Mouse (Mus musculus) gastrocnemius, postnatal 14 days (tissue): ENCODE results near the gene Vps33a. TPM values are rescaled to one million over a fixed set of nuclear protein-coding genes. Genes with fewer than 3 reads are reported as not detected.
A peak's percentile ranks its signal among the peaks of the same experiment; 100 is the strongest.
"Not testable (repeated sequence)": the region's sequence is repeated elsewhere in the genome, so short reads cannot be mapped to it uniquely, and the experiment has no call there.

Source experiments
- DNase-seq: peaks from one replicate; pipeline ENCODE4 v3.0.0; 2021; ENCODE audit warnings: mixed read lengths
- intact Hi-C: fragments of 180-260 bp; cut with DNase I; formaldehyde crosslinking; loops from one replicate; pipeline ENCODE4 v1.15.1; 2025; ENCODE audit warnings: low total_unique reads
- total RNA-seq, 2 experiments: library from RNA; stranded (reverse); gene quantifications; 2 replicates each; pipeline ENCODE4 v1.2.3; 2021

Gene Vps33a
- total RNA-seq, 2 experiments from 2014 or later: 23.0 to 25.4 TPM

DNA sequence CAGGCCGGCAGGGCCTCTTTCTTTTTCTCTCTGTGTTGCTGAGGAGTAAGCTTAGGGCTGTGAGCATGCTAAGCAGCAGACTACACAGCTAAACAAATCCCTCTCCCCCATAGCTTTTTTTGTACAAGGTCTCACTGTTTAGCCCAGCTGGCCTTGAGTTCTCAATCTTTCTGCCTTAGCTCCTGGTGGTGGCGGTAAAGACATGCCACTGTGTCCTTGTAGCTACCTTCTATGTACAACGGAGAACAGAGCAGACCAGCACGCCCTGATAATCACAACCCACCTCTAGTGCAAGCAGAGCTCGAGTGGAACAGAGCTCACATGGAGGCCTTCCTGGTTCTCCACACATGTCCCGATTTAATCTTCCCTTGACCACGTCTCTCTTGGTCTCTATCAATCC is 44.2 kb downstream of the Vps33a start:
- no peak for DNase-seq

DNA sequence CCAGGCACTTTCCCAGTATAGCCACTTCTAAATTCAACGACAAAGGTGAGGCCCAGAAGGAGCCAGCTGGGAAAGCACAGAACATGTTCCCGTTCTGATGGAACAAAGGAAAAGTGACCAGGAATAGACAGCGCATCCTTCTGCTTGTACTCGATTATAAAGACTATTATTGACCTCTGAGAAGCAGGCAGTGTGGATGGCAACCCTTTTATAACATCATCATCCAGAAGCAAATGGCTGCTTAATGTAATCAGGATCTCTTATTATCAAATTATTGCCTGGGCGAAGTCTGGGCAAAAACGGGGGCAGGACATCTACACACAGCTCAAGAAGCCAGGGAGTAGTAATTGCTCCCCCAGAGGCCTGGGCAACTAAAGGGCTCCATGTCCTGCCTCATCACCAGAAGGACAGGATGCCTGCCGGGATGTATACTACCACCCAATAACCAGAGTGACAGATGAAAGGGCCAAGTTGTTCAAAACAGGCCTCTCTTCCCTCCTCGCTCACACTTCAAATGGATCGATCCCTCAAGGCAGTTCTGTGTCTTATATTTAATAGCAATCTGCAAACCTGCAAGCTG is 46.8 kb downstream of the Vps33a start:
- intact Hi-C loops: no loop called here
- DNase-seq: no peak

More for the DNA sequence above, 44.2 kb downstream of the Vps33a start:
- intact Hi-C loops: no loop called here

DNA sequence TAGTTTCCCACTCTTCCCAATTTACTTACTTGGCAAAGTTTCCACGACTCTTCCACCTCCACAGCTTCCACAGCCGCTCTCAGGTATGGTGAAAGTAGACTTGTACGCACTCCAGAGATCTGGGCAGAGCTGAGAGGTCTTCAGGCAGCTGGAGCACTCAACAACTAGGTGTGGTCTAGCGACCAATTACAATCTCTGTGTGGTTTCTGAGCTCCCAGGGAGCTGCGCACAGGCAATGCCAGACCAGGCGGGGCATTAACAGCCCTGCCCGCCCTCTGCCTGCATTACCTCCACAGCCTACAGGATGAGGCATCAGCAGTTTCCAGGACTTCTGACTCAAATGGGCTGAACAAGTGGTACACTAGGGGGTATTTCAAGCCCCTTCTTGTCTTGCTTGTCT is 47.6 kb downstream of the Vps33a start, which contains the start of gene Gm49027:
TSS of gene Gm49027 (minus strand) at position 208 of the 400 bp plus-strand sequence.
- no peak for DNase-seq
- intact Hi-C loops: no loop called here

DNA sequence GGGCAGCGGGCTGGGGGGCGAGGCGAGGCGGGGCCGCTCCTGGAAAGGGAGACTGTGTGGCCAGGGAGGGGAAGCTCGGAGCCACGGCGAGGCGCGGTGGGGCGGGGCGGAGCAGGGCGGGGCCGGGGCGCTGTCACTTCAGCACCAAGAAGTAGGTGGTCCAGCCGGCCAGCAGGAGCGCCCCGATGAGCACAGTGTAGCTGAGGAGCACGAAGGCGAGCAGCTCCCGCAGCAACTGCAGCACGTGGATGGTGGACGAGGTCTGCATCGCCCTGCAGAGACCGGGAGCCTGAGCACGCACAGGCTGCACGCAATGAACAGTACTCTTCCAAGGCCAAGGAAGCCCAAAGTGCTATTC is 48.5 kb downstream of the Vps33a start:
- intact Hi-C loops: no loop called here
- no peak for DNase-seq

DNA sequence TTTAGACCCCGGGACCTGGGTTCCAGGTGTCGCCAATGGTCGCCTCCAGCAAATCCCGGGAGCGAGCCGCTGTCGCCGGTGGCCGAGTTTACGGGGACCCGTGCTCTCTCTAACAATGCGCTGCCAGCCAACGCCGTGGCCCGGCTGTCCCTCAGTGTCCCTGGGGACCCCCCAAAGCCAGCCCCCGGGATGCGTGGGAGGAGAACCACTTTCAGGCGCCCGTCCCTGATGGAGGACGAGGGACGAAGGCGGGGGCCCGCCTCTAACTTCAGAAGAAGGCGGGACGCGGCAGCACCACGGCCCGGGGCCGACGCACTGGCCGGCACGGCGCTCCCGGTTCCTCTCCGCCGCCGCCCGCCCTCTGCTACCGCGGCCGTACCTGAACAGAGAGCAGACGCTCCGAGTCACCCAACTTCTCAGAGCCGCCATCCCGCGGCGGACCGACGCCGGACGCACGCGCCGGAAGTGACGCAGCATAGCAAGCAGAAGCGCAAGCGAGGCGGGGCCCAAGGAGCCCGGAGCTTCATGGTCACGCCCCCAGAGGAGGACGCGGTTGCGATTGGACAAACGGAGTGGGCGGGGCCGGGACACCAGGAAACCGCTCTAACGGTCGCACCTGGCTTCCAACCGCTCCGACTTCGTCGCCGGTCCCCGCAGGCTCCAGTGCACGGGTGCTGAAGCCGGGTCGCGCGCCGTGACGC is 49.0 kb downstream of the Vps33a start, which contains the start of gene Diablo:
TSS of gene Diablo (minus strand) at position 485 of the 701 bp plus-strand sequence.
- DNase-seq: peak; percentile 99
- intact Hi-C loops: no loop called here

DNA sequence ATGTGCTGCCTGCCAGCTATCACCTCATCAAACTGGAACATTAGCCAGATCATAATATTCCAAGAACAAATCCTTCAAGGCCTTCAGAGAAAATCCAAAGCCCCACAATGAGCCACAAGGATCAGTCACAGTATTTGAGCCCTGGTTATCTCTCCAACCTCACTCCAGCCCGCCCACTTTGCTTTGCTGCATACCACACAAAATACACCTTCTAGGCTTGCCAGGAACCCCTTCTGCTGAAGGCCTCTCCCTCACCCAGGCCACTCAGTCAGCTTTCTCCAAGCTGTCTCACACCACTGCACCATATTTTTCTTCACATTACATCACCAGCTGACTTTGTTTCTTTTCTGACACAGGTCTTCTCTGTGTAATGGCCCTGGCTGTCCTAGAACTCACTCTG is 50.7 kb downstream of the Vps33a start:
- intact Hi-C loops: no loop called here
- DNase-seq: no peak

DNA sequence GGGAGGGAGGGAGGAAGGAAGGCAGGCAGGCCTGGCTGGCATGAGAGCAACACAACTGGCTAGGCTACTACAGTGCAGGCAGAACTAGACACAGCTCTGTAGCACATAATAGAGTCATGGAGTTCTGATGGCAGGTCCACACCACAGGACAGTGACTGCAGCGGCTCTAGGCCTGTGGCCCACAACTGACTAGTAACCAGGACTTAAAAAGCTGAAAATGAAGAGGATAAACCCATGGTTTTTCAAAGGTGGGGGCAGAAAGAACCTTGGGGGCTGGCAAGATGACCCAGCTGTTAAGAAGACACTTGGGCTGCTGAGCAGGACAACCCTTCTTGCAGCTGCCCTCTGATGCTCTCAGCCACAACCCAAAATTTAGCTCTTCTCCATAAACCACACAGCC is 51.2 kb downstream of the Vps33a start:
- no peak for DNase-seq

DNA sequence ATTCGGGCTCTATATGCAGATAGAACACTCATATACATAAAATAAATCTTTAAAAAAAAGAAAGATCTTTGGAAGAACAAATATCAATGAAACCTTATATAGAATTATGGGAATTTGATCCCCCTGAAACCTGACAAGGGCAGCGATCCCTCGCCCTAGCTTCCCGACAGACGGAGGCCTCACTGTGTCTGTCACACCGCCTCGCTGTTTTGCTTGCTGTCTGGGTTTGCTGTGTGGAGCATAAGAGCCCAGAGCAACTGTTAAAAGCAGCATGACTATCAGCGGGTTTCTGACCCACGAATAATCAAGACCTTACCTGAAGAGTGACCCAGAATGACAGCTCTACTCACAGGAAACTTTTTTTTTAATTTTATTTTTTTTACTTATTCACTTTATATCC is 52.2 kb downstream of the Vps33a start:
- DNase-seq: no peak
- intact Hi-C loops: no loop called here

More for the DNA sequence above, 51.2 kb downstream of the Vps33a start:
- intact Hi-C loops: no loop called here

DNA sequence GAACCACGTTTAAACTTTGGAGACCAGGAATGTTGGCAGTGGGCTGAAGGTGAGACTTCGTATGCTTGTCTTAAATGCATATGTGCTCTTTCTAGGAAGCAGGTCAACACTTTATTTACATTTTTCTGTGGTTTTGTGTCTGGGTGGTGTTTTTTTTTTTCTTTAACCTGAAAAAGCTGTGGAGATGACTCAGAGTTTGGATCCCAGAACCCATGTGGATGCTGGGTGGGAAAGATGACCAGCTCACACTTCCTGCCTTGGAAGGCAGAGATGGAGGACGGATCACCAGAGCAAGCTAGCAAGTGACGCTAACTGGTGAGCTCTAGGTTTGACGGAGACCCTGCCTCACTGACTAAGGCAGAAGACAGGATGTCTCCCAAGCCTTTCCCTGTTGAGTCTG is 58.0 kb downstream of the Vps33a start:
- no peak for DNase-seq
- intact Hi-C loops: loop anchor here (5.0 kb wide), 1 partner anchor 63 kb away; no protein-coding TSS in a partner anchor

DNA sequence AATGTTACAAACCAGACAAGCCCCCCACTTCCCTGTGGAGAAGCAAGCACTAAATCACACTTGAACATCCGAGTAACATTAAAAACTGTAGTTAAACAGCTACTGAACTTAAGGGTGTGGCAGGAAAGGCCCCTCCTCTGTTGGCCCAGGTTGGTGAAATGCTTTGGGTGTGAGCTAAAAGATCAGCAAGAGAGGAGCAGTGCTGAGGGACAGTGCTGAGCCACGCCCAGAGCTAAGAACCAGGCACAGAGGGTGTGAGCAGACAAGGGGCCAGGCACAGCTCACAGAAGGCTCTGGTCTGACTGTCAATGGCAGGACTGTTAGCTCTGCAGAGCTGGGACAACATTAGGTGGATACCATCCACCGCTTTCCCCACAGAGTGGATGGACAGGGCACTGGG is 60.7 kb downstream of the Vps33a start:
- no peak for DNase-seq
- intact Hi-C loops: no loop called here

DNA sequence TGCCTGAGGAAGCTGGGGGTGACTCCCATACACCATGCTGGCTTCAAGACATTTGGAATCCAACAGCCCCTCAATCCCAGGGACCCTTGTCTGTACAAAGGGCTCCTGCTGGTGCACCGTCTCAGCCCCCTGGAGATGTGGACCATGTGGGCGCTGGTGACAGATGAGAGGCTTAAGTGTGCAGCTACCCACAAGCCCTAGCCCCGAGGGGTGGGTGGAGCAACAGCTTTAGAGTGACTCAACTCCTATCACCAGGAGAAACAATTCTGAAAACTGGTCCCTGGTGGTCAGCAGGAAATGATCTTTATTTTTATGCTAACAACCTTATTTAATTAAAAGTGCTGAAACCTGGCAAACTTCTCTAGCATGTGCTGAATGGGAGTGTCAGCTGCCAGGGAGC is 61.4 kb downstream of the Vps33a start:
- intact Hi-C loops: not testable (repeated sequence)

DNA sequence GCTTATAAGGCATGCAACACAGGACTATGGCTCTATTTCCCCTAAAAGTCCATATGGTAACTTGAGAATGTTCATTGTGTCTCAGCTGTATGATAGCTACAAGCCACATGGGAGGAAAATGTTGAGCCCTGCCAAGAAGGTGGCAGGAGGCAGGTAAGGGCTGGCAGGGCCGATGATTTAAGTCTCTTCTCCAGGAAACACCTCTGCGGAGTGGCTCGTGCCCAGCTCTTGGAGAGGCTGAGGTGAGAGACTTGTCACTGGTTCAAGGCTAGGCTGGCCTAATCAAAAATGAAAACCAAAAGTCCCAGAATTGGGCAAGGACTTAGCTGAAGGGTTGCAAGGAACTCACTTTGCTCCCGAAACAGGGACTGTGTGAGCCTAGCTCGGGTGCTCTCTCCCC is 62.7 kb downstream of the Vps33a start, which contains the start of gene B3gnt4:
TSS of gene B3gnt4 (plus strand) at position 301 of the 400 bp plus-strand sequence.
- intact Hi-C loops: no loop called here
- DNase-seq: no peak

More for the DNA sequence above, 61.4 kb downstream of the Vps33a start:
- DNase-seq: not testable (repeated sequence)

DNA sequence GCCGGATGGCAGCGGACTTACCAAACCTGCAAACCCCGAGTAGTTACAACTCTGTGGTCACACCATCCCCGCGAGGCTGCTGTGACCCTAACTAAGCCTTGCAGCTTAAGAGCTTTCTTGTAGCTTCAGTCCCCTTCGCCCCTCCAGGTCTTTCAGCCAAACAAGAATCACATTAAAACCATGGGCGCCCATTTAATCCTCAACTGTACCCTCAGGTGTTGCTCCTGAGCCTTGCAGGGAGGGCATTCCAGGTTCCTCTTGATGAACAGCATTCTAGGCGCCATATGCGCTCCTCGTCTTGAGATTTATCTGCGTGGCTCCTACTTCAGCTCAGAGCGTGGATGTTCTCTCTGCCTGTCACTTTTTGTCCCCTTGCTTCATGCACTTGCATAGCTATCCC is 63.9 kb downstream of the Vps33a start:
- intact Hi-C loops: no loop called here
- no peak for DNase-seq

DNA sequence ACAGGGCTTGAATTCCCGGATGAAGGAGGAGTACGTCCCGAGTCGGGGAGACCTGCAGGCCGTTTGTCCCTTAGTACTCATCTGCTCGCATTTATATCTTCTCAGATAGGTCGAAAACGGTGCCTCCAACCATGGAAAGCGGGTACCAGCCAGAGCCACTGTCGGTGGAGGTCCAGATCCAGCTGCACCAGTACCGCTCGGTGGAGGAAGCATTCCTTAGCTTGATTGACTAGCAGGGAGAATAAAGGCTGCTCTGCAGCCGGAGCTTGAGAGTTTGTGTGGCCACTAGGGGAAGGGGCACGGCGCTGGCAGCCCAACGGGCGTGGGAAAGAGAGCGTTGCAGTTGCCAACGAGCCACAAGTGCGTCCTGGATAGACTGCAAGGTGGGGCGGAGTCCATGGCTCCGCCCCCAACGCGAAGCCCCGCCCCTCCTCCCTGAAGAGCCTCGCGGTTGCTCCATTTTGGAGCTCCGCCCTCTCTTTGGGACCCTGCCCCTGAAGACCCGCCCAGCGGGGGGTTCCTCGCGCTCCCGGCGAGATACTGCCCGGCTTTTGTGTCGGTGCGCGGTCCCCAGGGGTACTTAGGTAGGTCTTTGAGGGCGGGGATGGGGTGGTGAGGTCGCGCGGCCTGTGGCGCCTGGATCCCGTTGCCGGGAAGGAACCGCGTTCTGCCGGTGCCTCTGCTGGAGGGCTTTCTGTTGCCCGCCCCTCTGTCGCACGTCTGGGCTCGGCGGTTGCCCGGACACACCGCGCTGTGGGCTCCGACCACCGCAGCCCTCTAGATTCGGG is 64.7 kb downstream of the Vps33a start:
- peak; percentile 71 for DNase-seq
- intact Hi-C loops: no loop called here

DNA sequence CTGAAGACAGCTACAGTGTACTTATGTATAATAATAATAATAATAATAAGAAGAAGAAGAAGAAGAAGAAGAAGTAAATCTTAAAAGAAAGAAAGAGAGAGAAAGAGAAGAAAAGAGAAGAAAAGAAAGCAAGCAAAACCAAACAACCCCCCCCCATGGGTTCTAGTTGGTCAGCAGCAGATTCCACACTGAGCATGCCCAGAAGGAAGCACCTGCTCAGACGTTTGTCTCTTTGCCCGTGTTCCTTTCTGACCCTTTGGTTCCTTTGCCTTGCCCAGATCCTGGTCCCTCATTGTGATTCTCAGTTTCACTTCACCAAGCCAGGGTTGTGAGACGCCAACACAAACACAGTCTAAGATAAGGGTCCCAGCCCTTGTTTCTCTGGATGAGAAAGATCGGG is 70.9 kb downstream of the Vps33a start:
- intact Hi-C loops: loop anchor here (5.0 kb wide), 2 partner anchors 50 to 130 kb away; no protein-coding TSS in a partner anchor

DNA sequence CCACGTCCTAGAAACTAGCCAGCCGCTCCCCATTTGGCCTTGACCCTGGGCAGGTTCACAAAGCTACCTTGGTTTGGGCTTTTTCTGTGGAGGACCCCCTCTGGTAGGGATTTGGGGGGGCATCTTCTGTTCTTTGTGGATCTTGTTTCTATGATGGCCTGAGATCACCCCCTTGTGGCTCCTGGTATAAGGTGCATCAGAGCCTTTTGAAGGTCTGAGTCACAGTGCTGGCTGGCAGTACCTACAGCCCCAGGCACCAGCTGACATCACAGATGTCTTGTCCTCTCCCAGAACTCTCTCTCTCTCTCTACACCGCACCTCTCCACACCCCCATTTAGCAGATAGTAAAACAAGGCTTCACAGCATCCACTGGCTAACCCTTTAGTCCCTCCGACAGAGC is 73.1 kb downstream of the Vps33a start:
- intact Hi-C loops: loop anchor here (5.0 kb wide), 2 partner anchors 47 to 127 kb away; no protein-coding TSS in a partner anchor
- no peak for DNase-seq

More for the DNA sequence above, 70.9 kb downstream of the Vps33a start:
- no peak for DNase-seq

DNA sequence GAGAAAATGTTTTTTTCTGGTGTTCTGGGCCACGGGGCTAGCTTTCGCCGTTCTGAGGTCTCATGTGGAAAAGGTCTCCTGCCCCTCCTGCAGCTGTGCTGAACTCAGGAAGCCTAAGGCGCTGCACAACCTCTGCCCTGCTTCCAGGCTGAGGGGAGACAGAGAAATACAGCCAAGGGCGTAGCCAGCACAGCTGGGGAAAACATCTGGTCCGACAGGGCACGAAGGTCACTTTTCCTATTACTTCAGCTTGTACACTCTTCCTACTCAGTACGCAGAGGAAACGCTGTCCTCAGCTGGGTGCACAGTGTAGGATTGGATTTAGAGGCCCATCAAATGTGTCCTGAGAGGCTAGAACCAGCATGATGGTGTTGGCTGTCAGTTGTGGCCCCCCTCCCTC is 82.9 kb downstream of the Vps33a start:
- peak; percentile 53 for DNase-seq
- intact Hi-C loops: no loop called here

DNA sequence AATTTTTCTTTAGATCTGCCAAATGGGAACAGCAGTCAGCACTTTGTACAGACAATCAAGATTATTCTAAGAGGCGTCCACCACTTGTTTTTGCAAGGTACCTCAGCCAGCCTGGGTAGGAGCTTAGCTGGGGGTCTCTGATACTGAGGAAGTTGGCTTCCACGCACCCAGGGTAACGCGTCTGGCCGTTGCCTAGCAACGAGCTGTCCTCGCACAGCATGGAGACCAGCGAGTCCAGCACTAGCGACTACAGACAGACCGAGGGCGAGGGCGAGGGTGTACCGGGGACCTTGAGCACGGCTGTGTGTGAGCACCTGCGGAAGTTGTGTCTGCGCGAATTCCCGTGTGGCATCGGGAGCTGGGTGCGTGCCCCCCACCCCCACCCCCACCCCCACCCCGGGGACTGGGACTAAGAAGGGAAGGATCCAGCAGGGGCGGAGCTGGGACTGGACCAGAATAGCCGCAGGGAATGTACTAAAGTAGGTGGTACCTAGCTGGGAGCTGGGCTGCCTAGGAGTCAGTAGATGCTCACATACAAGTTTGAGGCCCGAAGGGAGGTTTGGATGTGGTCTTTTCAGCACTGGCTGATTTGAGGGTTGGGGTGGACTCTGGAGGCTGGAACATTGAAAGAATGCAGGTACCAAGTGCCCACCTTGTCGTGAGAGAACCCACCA is 83.6 kb downstream of the Vps33a start, which contains the start of the genes Lrrc43 and Il31:
TSS of gene Lrrc43 (plus strand) at position 194 of the 674 bp plus-strand sequence.
TSS of gene Il31 (minus strand) at position 378 of the 674 bp plus-strand sequence.
- intact Hi-C loops: no loop called here
- DNase-seq: no peak

DNA sequence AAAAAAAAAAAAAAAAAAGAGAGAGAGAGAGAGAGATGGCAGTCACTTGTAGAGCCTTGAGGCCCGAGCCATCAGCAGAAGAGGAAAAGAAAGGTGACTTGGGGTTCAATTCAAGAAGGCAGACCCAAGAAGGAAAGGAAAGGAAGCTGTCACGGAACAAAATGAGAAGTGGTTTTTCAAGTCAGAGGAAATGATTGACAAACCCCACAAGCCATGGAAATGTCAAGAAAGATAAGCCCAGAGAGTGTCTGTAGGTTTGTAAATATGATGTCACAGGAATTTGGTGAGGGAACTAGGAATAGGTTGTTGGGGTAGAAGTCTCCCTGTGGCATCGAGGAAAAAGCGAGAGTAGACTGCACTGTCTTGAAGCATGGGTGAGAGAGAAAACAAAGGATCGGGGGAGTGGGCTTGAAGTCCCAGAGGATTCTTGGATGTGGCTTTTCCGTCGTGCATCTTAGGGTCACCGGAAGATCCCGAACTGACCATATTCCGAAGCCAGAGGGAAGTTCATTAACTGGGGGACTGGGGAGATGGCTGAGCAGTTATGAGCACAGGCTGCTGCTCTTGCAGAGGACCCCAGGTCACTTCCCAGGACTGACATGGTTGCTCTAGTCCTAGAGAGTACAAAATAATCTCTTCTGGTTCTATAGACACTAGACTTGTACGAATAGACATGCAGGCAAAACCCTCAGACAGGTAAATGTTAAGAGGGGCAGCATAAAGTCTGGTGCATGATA is 85.0 kb downstream of the Vps33a start:
- intact Hi-C loops: no loop called here
- no peak for DNase-seq
